Mouse (Mus musculus): ENCODE data around the gene Olfr998.

GRCm38 (mm10) chr2:85611803-85612202, 23.1 kb downstream of the Olfr998 start, which contains the start of gene Olfr1000:
- TF ChIP-seq CTCF (IDR thresholded peaks at IDR 0.05; ENCODE audit: low read depth), result no peak
- TF ChIP-seq EP300 (IDR thresholded peaks at IDR 0.05; ENCODE audit: low read depth), result no peak
